Mouse (Mus musculus) heart, adult 9 months (tissue): ENCODE data around the gene Arsg.
A peak's percentile ranks its signal among the peaks of the same experiment; 100 is the strongest.
"Not testable (repeated sequence)": the region's sequence is repeated elsewhere in the genome, so short reads cannot be mapped to it uniquely, and the experiment has no call there.

Experiments used
- DNase-seq, 2 experiments: peaks; one replicate each; pipeline ENCODE4 v3.0.0; 2022; ENCODE audit warnings: low spot score in 2 of 2

Gene Arsg

GRCm38 (mm10) chr11:109470170-109470569 is 3.0 kb upstream of the Arsg start:
- no peak for DNase-seq

- DNase-seq = no peak
Measured at GRCm38 (mm10) chr11:109470921-109471861, 2.0 kb upstream of the Arsg start.

- DNase-seq = peak in 1 of 2 experiments; percentile 19
Measured at GRCm38 (mm10) chr11:109472171-109472691, 943 bp upstream of the Arsg start.

- DNase-seq = no peak
Measured at GRCm38 (mm10) chr11:109472821-109473170, 378 bp upstream of the Arsg start.

GRCm38 (mm10) chr11:109474086-109474742 is 1.0 kb downstream of the Arsg start:
- no peak for DNase-seq

- DNase-seq = no peak
Measured at GRCm38 (mm10) chr11:109474836-109475235, 1.7 kb downstream of the Arsg start.

- no peak for DNase-seq
Measured at GRCm38 (mm10) chr11:109475717-109476116, 2.5 kb downstream of the Arsg start.

- no peak for DNase-seq
Measured at GRCm38 (mm10) chr11:109476241-109476640, 3.1 kb downstream of the Arsg start.

- DNase-seq = no peak
Measured at GRCm38 (mm10) chr11:109476653-109477052, 3.5 kb downstream of the Arsg start.

- no peak for DNase-seq
Measured at GRCm38 (mm10) chr11:109477606-109478380, 4.6 kb downstream of the Arsg start.

- DNase-seq = no peak
Measured at GRCm38 (mm10) chr11:109479575-109480285, 6.6 kb downstream of the Arsg start.

GRCm38 (mm10) chr11:109480440-109480839 is 7.3 kb downstream of the Arsg start:
- DNase-seq = no peak

- DNase-seq = no peak
Measured at GRCm38 (mm10) chr11:109485398-109486045, 12.3 kb downstream of the Arsg start.

- DNase-seq = no peak
Measured at GRCm38 (mm10) chr11:109487111-109487510, 13.9 kb downstream of the Arsg start.

- no peak for DNase-seq
Measured at GRCm38 (mm10) chr11:109487991-109488684, 15.0 kb downstream of the Arsg start.

GRCm38 (mm10) chr11:109489763-109490162 is 16.6 kb downstream of the Arsg start:
- no peak for DNase-seq

GRCm38 (mm10) chr11:109491844-109492243 is 18.7 kb downstream of the Arsg start:
- DNase-seq = no peak

- not testable (repeated sequence) for DNase-seq
Measured at GRCm38 (mm10) chr11:109492847-109493464, 19.8 kb downstream of the Arsg start.

- no peak for DNase-seq
Measured at GRCm38 (mm10) chr11:109494890-109495770, 22.0 kb downstream of the Arsg start.
